Mouse (Mus musculus) spleen, embryonic (tissue): ENCODE measurements at regions not wholly inside any gene's neighbourhood (a gene's known extent, or its start where the extent isn't known, plus 50 kb on each side); places are given as distances from the start of the nearest gene placed in this dataset.

Experiments
- CTCF ChIA-PET: fragments of 350-600 bp; sonication (Branson Sonifier 250); formaldehyde crosslinking; loops from one replicate; lab custom pipeline; 2022; lab: Charles Lee

DNA sequence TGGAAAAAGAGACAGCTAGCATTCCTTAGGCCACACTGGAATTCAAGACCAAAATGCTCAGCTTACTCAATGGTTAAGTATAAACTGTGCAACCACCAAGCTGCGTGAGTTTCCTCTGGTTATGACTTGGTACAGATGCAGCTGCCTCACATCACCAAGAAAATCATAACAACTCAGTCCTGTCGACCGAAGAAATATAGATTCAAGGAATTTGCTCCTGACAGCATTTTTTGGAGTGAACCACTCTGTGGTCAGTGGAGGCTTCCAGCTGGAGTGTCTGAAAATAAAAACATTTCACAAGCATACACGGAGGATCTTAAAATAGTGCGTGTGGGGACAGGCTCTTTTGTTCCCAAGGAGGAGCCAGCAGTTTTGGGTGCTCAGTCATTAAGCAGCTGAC lies 253.8 kb downstream of the Bckdhb start:
- CTCF ChIA-PET: no interaction called here

DNA sequence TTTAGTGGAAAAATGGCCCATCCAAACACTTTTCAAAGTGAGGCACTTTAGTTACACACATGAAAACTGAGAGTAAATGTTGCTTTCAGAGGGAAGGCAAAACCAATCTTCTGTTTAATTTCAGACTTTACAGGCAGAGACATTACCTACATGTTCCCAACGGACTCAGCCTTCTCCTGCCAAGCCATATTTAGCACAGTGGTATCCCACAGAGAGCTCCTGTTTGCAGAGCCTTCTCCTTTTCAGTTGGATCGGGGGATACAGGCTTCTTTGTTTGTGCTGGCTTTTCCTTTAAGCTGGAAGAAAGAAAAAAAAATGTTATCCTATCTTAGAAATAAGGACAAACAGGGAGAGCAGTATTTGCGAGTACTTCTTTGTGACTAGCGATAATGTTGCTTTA lies 254.3 kb downstream of the Bckdhb start:
- CTCF ChIA-PET: no interaction called here

DNA sequence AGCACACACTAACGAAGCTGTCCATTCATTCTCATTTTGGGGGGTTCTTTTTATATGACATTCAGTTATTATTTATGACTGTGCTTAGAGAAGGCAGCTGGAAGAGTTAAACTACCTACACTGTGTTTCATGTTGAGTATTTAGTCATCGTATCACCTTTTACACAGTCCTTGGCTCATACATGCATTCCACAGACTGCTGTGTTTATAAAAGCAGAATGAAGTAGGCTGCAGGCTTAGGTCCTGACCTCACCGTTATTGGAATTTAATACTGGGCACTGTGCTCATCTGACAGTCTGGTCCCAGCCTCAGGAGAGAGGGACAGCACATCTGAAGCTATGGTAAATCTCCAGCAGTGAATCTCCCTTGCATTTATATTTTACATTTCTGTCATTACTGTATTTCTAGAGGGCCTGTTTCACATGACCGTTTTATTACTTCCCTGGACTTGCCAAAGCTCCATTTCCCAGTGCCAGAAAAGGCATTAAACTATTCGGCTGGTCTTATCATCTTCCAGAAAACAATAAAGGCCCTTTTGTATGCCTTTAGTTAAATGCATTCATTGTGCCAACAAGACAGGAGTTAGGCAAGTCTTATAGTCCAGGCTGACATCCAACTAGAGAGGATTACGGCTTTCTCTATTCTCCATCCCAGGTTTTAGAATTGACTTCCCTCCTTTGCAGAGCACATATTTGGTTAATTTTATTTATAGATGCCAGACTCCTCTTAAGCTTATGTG lies 258.9 kb downstream of the Bckdhb start:
- CTCF ChIA-PET: no interaction called here

DNA sequence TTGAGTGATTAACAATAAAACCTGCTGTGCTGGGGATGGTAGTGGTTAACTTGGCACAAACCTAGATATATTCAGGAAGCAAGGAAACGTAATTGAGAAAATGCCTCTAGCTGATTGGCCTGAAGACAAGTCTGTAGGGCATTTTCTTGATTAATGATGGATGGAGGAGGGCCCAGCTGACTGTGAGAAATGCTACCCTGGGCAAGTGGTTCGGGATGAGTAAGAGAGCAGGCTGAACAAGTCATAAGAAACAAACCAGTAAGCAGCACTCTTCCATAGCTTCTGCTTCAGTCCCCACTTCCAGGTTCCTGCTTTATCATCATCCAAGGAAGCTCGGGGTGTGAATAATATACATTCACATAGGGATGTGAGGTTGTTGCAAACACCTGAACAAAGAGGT lies 262.6 kb downstream of the Bckdhb start:
- CTCF ChIA-PET: no interaction called here

DNA sequence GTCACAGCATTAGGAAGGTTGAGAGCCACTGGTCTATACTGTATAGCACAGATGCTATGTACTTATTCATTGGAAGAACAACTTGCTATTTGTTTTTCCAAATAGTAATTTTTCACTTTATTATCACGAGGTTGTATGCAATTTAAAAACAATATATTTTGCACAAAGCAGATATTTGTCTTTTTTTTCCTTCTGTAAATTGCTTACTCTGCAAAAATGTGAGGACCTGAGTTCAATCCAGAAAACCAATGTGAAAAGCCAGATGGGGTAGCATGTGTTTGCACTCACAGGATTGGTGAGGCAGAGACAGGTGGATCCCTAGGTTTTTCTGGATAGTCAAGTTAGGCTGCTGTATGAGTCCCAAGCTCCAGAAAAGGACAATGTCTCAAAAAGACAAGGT lies 268.5 kb downstream of the Bckdhb start:
- CTCF ChIA-PET: no interaction called here

DNA sequence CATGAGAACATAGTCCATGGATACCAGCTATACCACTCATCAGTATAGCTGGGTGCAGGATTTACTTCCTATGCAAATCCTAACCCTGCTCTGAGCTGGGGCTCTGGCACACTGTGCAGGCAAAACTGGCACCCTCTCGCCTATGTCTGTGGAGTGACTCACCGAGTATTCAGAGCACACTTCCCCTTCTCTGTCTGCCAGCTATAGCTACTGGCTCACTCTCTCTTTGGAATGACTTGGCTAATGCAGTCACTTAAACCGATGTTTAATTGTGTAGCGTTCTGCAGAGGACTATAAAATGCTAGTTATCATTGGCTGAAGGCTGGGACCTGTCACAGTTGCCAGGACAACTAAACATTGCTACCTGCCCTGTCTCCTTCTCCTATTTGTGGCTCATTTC lies 269.8 kb downstream of the Bckdhb start:
- CTCF ChIA-PET: no interaction called here

DNA sequence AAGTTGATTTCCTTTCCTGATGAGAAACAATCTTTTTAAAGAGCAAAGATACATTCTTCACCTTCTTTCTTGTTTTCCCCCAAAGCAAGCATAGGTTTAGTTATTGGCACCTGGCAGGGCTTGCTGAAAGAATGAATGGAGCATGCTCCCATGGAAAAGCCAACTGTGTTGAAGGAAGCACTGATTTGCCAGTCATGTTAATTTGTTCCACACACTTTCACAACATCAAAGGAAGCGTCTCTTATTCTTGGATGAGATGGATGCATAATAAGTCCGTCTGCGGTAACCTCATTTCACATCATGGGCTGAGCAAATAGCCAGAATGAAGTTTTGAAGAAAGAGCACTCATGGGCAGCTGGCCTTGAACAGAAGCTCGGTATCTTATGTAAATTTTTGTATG lies 270.4 kb downstream of the Bckdhb start:
- CTCF ChIA-PET: no interaction called here

DNA sequence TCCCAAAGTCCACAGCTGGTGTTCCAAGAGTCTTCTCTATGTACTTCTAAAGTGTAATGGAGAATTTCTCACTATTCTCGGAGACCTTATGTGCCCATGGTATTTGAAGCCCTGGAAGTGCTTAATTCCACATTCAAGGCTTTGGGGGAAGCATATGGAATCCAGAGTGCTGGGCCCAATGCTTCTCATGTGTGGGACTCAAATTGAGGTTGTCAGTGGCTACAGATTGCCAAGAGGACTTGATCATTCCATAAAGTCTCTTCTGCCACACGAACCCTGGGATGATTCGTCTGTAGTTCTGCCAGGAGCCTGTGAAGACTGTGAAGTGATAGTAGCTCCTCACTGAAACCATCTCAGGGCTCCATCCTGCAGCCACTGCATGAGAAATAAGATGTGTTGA lies 275.3 kb downstream of the Bckdhb start:
- CTCF ChIA-PET: no interaction called here

DNA sequence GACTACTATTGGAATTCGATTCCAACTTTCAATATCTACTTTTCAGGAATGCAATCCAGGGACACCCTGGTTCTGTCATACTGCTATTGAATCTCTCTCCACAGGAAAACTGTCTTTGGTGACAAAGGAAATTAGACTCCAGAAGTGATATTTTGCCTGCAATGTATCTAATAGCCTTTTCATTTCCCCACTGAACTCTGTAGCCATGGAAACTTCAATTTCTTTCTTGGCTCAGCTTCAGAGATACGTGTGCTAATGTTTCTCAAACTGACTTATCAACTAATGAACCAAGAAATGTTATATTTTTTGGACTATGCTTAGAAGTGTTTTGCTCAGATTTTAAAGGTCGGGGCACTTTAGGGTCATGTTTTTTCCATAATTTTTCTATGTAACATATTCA lies 279.1 kb downstream of the Bckdhb start:
- CTCF ChIA-PET: no interaction called here

DNA sequence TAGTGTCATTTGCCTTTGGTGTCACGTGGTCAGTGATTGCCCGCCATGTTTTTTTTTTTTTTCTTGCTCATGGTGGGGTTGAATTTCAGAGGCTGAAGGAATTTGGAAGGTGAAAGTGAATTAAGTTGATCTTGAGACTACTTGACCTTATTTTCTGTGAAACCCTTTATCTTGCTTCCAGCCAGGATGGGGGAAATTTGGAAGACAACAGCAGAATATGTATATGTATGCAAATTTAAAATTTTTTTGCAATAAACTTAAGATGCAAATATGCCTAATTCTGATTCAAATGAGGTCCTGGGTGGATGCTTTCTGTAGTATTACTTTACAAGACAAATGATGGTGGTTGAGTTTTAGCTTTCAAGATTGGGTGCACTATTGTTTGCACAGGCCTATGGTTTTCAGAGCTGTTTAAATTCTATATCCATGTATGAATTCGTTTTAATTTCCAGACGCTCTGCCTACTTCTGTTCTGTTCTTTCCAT lies 315.6 kb downstream of the Bckdhb start:
- CTCF ChIA-PET: no interaction called here

DNA sequence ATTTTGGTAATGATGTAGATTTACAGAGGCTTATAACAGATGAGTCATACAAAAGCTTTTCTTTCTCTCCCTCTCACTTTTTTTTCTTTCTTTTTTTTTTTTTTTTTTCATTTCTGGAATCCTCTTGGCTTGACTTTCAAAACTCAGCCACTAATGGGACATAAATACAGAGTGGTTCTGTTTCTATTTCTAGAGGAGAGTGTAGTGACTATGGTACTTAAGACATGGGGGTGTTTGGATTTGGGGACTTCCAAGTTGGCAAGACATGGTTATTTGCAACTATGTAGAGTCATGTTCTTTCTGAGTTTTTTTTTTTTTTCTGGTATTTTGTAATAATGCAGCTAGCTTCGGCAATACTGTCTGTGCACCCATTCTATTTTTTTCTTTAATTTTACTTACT lies 324.8 kb downstream of the Bckdhb start:
- CTCF ChIA-PET: interaction anchor here (0.6 kb wide), 1 partner anchor 566 kb away, joined by 9 read pairs; no protein-coding TSS in a partner anchor

DNA sequence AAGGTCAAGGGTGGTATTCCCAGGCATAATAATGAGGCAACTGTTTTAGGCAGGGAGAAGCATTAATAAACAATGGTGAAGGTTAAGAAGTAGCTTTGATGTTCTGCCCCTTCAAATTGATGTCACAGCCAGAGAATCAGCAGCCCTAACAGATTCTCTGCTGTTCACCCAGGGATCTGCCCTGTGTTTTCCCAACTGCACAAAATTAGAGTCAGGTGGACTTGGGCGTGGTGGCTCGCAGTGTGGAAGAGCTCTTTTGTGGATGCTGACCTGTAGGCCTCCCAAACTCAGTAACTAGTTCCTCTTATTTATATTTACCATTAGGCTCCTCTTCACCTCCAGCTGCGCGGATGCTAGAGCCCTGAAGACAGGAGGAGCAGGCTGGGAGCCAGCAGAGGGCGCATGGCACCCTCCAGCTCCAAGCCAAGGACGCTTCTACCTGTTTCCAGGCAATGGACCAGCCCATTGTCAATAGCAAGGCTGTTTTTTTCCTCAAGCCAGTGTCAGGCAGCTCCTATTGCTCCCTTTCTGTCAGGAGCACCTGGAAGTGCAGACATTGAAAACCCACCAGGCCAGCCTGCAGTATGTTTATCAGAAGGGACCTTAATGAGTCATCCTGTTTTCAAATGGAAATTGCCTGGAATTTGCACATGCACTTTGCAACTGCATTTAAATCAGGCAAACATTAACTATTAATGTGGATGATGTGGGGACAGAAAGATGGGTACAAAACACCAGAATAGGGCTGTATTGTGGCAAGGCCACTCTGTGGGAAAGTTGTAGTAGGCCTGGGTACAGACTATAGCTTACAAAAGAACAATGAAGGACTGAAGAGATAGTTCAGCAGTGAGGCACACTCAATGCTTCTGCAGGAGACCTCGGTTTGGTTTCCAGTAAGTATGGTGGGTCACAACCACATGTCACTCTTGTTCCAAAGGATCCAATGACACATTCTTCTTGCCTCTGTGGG lies 328.4 kb downstream of the Bckdhb start:
- CTCF ChIA-PET: no interaction called here

DNA sequence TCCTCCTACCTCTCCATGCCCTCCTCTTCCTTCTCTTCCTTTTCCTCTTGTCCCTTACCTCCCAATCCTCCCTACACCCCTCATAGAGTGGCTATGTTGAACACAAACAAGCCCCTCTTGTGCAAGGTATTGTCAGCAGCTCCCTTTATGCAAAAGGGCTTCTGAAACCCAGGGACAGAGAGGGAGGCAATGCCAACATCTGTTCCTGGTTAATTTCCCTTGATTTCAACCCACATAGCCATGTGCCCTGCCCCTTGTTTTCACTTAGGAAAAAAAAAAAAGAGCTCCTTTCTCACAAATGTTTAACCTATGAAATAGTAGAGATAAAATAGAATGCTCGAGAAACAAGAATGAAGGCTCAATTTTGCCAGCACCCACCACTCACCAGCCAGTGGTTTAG lies 333.5 kb downstream of the Bckdhb start:
- CTCF ChIA-PET: no interaction called here

DNA sequence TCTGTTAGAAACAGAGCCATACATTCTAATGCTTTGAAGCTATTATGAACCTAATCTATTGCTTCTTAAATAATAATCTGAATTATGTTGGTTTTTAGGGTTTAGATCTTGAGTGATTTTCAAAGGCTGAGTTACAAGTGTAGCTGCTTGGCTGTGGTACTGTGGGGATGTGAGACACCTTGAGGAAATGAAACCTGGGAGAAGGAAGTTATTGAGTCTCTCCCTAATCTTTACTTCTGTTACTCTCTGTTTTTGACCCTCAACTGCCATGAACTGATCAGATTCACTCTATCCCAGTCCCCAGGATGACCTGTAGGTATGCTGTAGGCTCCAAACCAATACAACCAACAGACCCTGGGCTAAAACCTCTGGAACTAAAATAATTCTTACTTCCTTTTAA lies 334.8 kb downstream of the Bckdhb start:
- CTCF ChIA-PET: no interaction called here

DNA sequence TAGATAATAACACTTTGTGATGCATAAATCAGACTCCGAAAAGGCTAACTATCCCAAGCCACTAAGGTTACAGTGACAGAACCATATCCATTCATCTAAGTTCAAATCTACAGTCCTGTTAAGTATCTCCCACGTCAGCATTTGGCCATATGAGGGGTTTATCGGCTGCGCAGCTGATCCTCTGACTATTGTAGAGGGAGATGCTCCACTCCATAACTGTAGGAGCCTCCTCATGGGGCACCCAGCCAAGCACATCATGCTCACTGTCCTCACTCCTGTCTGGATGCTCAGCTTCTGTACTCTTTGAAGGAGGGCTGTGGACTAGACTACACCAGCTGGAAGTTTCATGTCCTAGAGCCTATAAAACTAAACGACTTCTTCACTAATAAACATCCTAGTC lies 337.2 kb downstream of the Bckdhb start:
- CTCF ChIA-PET: no interaction called here

DNA sequence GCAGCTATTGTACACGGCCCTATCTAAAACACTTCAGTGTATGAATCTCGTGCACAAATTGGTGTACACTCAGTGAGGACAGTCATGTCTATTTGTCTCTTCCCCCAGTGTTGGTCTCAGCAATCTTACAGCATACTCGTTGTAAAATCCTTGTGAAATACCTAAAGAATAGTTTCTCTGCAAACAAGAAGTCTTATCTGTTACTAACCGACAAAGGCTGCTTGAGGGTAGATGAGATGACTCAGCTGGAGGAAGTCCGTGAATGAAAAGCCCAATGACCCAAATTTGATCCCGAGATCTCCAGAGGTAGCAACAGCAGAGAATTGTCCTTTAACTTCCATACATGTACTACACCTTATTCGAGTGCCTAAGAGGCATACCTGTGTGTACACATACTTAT lies 342.0 kb downstream of the Bckdhb start:
- CTCF ChIA-PET: no interaction called here

DNA sequence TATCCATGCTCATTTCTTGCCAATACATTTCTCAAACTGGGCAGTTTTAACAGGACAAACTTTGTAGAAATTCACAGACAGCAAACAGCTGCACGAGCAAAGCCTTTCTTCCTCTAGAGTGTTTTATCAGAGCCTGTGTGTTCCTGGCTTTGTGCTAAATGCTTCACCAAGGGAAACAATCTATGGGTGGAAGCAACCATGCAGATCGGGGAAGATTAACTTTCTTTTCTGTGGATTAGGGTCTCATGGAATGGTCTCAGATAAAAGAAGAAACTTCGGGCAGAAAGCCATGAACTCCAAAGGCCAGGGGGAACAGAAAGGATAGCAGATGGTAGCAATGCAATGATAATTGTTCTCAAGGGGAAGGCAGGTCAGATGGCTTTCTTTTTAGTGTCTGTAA lies 349.7 kb downstream of the Bckdhb start:
- CTCF ChIA-PET: interaction anchor here (0.6 kb wide), 1 partner anchor 21 kb away, joined by 3 read pairs; no protein-coding TSS in a partner anchor

DNA sequence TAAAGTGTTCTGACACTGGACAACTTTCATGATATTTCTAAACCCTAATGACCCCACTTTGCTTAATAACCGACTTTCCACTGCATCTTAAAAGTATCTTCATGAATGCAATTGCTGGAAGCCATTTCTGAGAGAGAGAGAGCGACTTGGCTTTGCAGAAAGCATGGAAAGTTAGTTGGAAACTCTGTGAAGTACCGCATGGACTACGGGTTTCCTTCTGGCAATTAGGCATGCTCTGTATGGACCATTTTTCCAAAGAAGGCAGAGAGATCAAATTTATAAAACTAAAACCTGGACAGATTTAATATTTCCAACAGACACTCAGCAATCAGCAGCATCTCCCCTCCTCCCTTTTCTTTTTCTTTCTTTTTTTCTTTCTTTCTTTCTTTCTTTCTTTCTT lies 353.4 kb downstream of the Bckdhb start:
- CTCF ChIA-PET: no interaction called here

DNA sequence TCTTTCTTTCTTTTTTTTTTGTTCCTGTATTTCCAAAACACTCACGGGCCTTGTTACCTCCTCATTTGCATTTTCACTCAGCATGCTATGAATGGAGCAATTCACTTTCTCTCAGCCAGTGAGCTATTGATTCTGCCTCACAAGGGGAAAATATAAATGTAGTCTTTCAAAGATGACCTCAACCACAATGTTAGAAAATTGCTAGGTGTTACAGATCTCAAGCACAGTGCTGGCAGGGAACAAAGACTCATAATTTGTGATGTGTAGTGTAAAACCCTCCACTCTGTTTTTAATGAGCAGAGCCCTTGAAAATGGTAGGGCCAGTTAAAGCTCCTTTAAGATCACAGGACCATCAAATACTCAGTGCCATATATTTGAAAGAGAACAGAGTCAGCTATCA lies 353.8 kb downstream of the Bckdhb start:
- CTCF ChIA-PET: no interaction called here

DNA sequence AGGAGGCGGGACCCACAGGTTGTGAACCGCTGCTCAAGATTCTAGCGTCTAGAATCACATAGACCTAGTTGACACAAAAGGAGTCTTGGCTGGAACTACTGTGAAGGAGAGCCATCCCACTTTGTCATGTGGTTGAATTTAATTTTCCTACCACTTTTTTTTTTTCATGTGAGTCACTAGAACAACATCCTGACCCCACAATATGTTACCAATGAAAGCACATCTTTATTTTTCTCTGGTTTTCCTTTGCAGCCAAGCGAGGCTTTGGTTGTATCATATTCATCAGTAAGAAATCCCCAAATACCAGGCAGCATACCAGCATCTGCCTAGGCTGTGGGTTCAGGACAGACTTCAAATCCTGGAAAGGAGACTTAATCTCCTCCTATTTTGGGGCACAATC lies 356.0 kb downstream of the Bckdhb start:
- CTCF ChIA-PET: no interaction called here

DNA sequence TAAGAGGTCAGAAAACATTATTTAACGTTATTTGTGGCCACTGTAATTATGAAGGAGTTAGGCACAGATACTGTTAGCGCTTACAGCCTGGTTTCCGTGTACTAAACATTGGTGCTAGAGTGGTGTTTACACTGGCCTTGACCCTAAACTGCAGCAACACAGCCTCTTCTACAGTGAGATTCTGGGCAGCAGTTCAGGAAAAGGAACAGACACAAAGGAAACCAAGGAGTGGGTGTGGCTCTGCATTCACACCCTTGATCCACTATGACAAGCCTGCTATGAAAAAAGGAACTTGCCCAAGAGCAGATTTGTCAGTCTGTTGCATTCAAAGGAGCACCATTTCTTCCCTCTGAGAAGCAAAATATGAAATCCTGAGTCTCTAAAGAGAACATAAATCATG lies 356.7 kb downstream of the Bckdhb start:
- CTCF ChIA-PET: no interaction called here

DNA sequence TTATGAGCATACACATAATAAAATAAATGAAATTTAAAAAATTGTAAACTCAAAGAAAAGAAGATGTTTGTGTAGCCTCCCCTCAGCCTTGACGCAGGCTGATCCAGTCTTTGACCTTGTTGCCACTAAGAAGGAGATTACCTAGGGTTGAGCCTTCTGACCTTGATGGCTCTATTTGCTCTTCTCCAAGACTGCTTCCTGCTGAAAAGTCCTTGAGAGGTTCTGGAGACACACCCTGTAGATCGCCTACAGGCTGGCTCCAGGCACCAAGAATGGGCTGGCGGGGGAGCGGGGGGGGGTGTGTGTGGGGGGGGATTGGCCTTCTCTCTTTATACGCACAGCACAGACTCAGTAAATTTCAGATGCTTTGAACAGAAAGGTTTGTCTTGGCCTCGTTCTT lies 358.4 kb downstream of the Bckdhb start:
- CTCF ChIA-PET: no interaction called here

DNA sequence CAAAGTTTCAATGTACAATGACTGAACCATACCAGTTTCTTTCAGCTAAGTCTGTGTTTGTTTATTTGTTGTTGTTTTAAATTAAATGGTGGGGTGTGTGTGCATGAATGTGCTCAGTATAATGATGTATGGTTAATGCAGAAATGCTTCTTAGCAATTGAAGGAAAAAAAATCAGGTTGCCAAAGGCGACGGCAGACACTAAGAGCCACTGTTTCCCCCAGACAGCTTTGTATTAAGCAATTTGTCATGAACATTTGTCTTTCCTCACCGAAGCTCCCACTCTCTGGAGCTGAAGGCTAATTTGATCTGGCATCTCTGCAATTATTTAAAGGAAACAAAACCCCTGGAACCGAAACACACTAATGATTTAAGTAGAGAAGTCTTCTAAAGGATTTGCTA lies 360.7 kb downstream of the Bckdhb start:
- CTCF ChIA-PET: no interaction called here
